Mouse (Mus musculus) brain, embryonic 14.5 days (tissue): ENCODE results near the gene Tmprss11a.

Source experiments
- CTCF ChIP-seq: fragments of 200-500 bp; IDR thresholded peaks from 2 replicates; pipeline ENCODE4 v1.5.1; 2012; ENCODE audit warnings: inconsistent platforms, mild to moderate bottlenecking, moderate library complexity, borderline replicate concordance; ENCODE audit not compliant: insufficient read depth, insufficient read length; ENCODE audit errors: extremely low read depth
- POLR2A ChIP-seq: fragments of 200-500 bp; IDR thresholded peaks from 2 replicates; pipeline ENCODE4 v1.6.1; 2012; ENCODE audit warnings: mild to moderate bottlenecking, inconsistent platforms, borderline replicate concordance; ENCODE audit not compliant: poor library complexity, insufficient read depth, insufficient read length, severe bottlenecking; ENCODE audit errors: extremely low read depth

- TF ChIP-seq POLR2A, result no peak
- TF ChIP-seq CTCF, result no peak
These were observed 95.5 kb downstream of the Tmprss11a start, which contains the start of gene Tmprss11d for GRCm38 (mm10) chr5:86373320-86373719.
